Mouse (Mus musculus) gastrocnemius, adult 18-20 months (tissue): ENCODE results near the gene Dppa1. TPM values are rescaled to one million over a fixed set of nuclear protein-coding genes. Genes with fewer than 3 reads are reported as not detected.
"Not testable (repeated sequence)": the region's sequence is repeated elsewhere in the genome, so short reads cannot be mapped to it uniquely, and the experiment has no call there.

Experiments
- DNase-seq: peaks from one replicate; pipeline ENCODE4 v3.0.0; 2021; ENCODE audit warnings: low spot score
- long read RNA-seq, 2 experiments: library from polyadenylated mRNA; stranded (forward); transcript quantifications; one replicate each; pipeline ENCODE4 v2.0.0; 2021
- total RNA-seq, 2 experiments: library from RNA; stranded (reverse); gene quantifications; 2 replicates each; pipeline ENCODE4 v1.2.3; 2021

The Dppa1 gene
- not detected for total RNA-seq
- long read RNA-seq, experiment 1, result 0 reads
- long read RNA-seq, experiment 2, result 0 reads

DNA sequence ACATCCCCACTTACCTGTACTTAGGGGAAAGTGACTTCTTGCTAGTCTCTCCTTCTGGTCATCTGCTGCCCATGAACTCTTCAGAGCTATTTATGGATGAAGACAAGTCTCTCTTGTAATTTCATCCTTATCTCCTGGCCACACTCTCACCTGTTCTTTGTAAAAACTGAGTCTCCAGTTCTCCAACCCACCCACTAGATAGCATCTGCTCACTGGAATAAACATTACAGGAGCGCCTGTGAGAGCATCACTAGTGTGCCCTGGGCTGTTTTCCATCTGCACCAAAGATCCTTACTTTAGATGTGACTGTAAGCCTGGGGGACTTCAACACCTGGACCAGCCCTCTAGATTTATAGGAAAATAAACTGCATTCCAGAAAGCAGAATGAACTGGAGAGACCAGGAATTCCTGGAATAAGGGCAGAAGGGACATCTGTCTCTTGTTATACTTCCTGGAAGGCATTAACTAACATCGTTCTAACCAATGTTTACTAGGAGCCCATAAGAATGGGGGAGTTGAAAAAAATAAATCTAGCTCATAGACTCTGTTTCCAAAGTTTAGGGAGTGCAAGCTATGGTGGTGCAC, at the start of gene Dppa1:
TSS of gene Dppa1 (minus strand) at position 51 of the 585 bp plus-strand sequence.
- DNase-seq, result no peak

DNA sequence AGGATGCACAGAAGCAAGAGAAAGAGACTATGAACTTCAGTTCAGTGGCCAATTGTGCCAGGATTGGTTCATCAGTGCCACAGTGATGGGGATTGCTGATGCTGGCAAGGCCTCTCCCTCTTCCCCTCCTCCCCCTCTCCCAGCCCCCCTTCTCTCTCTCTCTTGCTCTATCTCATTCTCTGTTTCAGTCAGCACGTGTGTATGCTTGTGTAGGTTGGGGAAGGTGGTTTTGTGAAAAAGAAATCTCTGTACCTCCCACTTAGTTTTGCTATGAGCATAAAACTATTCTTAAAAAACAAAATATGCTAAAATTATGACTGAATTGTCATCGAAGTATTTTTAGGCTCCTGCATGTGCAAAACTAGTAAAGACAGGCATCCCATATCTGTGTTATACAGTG, 38.9 kb upstream of the Dppa1 start:
- DNase-seq, result no peak

DNA sequence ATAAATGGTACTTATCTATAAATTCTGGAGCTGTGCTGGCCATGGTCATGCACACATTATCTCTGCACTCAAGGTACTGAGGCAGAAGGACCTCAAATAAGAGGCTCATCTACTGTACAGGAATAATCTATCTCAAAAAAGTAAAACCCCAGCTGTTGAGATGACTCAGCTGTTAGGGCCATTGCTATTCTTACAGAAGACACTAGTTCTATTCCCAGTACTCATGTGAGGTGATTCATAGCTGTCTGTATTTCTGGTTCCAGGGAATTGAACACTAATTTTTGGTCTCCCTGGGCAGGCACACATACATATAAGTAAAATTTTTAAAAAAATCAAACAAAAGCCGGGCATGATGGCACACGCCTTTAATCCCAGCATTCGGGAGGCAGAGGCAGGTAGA, 38.0 kb upstream of the Dppa1 start:
- no peak for DNase-seq

DNA sequence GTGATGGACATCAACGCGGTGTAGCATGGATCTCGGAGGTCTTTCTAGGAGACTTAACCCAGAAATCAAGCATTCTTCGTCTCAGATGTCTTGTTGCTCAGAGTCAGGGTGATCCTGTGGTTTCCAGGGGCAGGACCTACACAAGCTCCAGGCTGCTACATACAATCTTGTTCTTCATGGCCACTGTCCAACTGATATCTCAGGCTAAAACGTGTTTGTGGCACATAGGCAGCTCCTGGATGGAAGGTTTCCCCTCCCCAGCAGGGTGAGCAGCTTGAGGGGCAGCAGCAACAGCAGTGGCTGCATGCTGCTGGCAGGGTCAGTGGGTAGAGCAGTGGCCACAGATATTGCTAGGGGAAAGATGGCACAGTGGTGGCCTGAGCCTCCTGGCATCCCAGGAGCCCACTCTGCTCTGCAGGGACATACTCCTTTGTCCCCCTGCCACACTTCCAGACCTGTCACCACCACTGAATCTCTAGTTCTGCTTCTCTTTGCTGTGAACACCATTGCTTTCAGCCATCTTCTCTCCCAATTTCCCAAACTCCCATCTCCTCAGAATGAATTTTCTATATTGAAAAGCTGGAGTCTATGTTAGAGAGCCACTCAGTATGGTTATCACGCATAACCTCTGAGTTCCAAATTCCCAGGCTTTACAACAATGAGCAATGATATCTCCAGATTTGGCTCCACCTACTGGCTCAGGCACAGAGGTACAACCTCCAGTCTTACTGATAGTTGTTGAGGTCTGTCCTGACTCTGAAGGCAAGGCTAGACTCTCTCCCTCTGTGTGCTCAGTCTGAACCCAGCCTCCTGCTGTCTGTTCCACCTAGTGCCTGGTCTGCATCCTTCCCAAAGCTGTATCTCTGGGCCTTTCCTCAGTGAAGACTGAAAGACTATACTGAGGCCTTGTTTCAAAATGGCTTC, 36.8 kb upstream of the Dppa1 start:
- no peak for DNase-seq

DNA sequence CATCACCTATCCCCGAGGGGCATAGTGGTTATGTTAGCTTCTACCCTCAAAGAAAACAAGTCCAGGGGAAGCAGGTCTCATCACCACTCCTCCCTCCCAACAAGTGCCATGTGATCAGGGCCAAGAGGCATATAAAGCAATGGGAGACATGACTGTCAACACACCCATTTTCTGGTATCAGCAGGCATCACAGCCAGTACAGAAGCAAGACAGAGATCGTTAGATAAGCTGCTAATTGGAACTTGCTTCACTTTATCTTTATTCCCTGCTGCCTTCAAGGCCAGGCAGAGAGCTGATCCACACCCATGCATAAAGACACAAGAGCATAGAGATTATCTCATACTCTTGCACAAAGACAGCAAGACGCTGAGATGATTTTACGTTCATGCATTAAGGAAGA, 34.2 kb upstream of the Dppa1 start:
- DNase-seq, result no peak

DNA sequence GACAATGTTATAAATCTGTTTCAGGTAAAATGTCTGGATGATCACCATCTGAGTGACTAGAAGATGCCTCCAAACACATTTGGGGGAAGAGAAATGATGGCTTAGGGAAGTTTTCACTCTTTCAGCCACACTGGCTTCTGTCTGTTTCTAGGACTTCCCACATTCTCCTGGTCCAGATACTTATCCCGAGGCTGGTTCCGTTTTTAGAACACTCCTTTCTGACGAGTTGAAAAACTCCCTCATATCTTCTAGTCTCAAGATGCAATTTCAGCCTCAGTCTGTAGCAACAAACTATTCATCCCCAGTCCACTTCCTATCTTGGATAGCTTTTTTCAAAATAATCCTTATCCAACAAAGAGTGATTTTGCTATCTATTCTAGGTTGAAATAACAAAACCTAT, 23.4 kb upstream of the Dppa1 start:
- no peak for DNase-seq

DNA sequence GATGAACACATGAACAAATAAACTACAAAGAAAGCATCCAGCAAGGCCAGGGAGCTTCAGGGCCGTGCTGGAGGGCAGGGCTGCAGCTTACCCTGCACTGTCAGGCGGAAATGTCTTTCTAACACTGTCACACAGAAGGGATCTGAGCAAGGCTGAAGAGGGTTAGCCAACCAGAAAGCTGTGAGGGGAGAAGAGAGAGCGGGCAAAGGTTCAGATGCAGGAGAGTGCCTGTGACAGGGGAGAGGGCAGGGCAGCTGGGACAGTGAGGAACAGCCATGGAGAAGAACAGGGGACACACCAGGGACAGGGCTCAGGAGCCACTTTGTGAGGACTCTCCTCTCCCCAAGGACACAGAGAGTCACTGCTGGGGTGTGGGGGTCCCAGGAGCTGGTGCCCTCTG, 20.6 kb upstream of the Dppa1 start:
- not testable (repeated sequence) for DNase-seq

DNA sequence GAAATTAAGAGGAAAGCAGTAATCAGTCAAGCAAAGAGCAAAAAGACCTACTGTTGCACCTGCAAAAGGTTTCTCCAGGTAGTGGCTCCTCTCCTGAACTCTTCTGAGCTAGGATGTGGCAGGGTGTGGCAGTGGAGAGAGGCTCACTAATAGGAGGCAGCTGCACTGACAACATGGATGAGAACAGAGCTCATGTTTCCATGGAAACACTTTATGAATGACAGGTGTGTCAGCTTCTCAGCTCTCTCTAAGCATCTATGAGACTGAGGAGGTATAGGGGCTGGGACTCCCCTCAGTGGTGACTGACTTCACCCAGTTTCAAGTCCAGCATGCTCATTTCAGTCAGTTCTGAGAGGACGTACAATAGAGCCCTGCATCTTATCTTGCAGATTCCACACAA, 15.8 kb upstream of the Dppa1 start:
- DNase-seq, result no peak

DNA sequence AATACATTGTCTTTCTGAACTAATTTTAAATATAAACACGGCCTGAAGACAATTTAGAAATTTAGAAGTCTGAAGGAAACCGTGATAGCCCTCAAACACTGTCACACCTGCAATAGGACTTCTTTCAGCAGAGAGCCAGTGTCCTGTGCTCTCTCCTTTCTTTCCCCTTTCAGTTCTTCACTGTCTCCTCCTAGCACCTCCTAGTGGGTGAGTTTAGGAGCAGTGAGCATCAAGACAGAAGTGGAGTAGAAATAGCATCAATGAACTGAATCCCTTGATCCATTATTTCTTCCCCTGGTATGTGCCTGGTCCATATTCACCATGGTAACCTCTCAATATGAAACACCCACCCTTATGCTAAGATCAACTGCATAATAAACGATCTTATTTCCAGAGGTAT, 7.5 kb upstream of the Dppa1 start:
- no peak for DNase-seq

DNA sequence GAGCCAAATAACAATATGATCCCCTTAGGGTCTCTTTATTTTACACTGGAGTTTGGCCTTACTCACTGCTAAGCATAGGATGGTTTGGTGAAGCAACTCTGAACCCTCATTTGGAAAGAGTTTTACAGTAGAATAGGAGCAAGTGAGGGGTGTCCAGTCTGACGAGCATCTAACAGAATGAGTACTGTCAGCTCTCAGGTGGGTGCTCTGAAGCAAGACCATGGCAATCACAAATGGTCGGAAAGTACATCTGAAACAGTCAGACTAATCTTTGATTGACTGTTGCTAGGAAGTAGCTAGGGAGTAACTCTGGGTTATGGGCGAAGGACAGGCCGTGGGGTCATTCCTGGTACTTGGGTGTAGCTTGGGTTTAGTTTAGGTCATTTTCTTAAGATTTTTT, 6.5 kb upstream of the Dppa1 start:
- not testable (repeated sequence) for DNase-seq

DNA sequence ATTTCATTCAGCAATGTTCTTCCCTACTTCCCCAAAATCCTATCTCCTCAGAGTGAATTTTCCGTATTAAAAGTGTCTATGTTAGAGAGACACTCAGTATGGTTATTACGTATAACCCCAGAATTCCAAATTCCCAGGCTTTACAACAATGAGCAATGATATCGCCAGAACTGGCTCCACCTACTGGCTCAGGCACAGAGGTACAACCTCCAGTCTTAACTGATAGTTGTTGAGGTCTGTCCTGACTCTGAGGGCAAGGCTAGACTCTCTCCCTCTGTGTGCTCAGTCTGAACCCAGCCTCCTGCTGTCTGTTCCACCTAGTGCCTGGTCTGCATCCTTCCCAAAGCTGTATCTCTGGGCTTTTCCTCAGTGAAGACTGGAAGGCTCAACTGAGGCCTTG, 2.6 kb upstream of the Dppa1 start:
- DNase-seq, result no peak

DNA sequence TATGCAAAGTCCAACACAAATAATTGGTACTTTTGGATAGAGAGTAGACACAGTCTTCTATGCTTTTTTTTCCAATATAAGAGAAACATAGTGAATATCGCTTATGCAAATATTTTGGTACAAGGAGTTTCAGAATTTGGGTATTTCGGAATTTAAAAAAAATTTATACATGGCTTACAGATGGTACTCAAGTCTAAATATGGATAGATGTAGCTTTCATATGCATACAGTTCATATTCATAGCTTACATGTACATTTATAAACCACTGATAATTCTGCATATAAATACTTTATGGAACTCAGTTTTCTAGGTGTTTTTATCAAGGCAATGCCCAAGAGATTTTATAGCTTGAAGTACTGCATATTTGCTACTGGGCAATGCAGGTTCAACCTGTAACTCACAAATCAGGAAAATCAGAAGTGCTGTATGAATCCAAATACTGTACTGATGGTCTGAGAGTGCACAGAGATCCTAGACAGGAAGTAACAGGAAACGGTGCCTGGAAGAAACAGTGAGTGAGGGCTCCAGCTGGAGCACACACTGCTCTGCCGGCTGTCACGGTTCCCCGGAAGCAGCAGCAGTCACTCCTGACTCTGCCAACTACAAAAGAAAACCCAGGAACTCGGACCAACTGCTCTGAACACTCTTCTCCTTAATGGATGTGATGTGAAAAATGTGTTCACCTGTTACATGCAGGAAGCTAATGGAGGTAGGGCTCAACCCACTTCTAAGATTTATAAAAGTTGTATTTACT, 8.5 kb downstream of the Dppa1 start:
- no peak for DNase-seq

DNA sequence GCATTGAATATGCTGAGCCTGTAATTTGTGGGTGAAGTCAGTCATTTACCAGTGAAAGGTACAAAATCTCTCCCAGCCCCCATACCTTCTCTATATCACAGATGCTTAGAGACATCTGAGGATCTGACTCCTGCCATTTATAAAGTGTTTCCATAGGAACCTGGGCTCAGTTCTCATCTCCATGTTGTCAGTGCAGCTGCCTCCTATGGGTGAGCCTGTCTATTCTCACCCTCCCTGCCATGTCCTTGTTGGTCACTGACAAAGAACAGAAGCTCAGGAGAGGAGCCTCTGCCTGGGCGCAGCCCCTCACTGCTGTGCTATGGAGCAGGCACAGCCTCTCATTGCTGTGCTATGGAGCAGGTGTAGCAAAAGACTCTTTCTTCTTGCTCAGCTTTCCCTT, 9.1 kb downstream of the Dppa1 start:
- no peak for DNase-seq

DNA sequence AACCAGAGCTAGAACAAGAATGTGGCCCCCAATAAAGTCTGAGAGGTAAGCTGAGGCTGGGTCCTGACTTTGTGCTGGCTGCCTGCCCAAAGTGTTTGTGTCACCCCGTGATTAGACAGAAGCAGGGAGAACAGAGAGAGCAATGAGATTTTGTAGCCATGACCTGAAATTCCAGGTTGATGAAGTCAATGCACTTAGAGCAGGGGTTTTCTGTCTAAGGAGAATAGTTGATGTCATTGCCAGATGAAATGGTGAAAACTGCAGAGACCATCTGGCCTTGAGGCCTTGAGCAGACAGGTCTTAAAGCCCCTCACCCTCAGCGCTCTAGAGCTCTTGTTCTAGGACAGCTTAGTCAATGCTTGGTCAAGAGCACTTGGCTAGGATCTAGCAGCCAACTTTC, 36.6 kb downstream of the Dppa1 start:
- no peak for DNase-seq

DNA sequence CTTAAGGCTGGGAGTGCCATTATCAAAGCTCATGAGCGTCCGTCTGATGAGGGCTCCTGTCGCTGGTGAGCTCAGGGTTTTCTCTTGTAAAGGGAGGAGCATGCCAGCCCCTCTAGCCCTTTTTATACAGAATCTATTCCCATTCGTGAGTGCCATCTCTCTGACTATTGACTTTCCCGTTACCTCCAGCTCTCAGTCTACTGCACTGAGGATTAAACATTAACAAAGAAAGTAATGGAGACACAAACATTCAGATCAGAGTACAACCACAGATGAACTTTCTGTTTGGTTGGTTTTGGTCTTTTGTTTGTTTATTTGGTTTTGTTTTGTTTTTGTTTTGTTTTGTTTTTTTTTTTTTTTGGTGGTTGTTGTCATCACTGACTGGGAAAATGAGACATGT, 46.3 kb downstream of the Dppa1 start:
- DNase-seq, result no peak

DNA sequence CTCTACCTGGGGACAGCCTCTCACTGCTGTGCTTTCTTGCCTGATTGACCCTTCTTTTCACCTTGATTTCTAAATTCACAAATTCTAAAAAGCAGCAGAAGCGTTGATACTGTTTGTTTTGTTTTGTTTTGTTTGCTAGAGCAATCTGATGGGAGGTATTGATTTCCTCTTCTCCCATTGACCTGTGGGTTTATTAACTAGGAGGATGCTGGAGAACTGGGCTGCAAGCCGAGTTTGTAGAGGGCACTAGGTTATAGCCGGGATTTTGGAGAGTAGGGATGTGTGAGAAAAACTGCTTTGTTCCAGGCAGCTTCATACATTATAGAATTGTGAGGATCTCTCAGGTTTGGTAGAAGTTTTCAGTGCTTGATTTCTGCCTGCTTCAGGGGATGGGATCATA, 48.6 kb downstream of the Dppa1 start:
- no peak for DNase-seq

DNA sequence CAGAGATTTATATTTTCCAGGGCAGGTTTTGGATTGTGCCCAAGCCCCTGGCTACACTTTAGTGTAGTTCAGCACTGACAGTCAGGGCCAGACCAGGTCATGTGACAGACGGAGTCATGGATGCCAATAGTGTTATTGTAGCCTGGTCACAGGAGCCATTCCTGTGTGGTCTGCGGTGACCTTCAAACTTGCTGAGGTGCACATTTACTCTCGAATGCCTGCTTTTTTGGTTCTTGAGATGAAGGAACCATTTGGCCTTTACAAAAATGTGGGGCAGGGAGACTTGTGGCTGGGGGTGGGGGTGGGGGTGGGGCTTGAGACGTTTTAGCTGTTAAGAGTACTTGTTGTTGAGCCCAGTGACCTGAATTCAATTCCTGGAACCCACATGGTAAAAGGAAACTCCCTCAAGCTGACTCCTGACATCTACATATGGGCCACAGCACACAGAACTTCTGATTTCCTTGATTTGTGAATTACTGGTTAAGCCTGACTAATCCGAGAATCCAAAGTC, 50.2 kb downstream of the Dppa1 start:
- DNase-seq, result no peak

DNA sequence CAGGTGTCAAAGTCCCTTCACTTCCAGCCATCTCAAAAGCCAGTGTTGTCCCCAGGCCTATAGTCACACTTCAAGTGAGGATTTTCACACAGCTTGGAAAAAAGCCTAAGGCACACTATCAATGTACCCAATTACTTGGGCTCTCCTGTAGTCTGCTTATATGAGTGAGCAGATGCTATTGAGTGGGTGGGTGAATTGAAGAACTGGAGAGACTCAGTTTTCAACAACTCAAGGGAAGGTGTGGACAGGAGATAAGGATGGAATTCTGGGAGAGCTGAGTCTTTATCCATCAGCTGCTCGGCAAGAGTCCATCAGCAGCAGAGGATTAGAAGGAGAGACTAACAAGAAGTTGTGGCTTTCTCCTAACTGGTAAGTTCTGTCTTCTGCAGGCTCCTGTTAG, 57.7 kb downstream of the Dppa1 start, which contains the start of gene BC053393:
TSS of gene BC053393 (plus strand) at position 210 of the 400 bp plus-strand sequence.
- DNase-seq, result no peak

DNA sequence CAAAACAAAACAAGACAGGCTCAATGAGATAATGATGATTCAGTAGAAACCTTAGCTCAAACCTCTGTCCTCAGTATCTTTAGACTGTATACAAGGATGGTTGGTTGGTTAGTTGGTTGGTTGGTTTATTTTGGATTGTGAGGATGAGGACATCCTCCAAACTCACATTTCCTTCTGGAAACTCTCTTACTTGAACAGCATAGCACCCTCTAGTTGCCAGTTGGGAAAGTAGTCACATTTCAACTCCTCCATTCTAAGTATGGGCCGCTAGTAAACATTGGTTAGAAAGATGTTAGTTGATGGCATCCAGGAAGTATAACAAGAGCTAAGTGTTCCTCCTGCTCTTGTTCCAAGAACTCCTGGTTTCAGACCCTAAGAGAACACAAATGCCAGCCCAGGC, 60.0 kb downstream of the Dppa1 start:
- DNase-seq, result no peak

DNA sequence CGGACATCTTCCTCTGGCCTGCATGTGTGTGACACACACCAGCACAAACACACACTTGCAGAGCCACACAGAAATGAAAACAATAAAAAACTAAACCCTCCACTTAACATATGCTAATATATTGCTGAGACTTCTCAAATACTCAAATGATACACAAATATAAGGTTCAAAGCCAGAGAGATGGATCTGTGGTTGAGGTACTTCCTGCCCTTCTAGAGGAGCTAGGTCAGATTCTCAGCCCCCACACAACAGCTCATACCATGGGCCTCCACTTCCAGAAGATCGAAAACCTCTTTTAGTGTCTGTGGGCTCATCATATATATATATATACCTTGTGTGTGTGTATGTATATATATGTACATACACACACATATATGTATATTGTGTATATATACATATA, 63.1 kb downstream of the Dppa1 start:
- DNase-seq, result no peak

DNA sequence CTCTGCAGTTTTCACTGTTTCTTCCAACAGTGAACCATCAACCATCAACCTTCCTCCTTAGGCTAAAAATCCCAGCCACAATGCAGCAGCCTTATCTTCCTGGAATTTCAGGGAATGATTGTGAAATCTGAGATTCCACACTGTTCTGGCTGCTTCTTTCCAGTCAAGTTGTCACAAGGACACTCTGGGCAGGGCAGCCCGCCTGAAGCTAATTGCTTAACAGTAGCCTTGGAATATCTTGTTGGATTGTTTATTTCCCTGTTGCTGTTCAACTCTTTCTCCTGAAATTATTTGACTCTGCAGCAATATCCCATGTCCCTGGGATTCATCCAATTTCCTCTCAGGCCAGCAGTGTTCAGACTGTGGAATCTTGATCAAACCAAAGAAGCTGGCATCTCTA, 64.4 kb downstream of the Dppa1 start:
- no peak for DNase-seq

DNA sequence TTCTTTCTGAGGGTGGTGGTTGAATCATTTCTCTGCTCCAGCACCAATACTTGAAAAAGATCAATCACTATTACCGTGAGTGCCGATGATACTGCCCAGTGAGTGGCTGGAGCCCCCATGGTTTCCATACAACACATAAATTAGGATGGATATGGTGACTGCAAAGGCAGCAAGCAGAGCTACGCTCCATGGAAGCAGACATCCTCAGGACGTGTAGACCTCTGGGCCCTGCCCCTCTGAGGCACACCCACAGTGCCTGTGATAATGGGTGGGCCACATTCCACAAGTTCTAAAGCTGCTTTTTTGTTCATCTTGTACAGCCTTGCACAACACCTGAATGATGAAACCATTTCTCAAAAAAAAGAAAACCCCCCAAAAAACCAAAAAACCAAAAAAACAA, 68.0 kb downstream of the Dppa1 start:
- DNase-seq, result no peak
